Comparison of ENCODE assay signal across 24 mouse cellular contexts in genomic region chr11:29335505-29335904, GRCm38 (mm10). TPM values are rescaled to one million over a fixed set of nuclear protein-coding genes. Genes with fewer than 3 reads are reported as not detected.
DNase-seq lines count a peak whose midpoint lies in the region; ATAC-seq and TF ChIP-seq lines count a peak whose summit lies in the region.
"Had no signal": no experiment of that assay in that cellular context is flagged by ENCODE, and none has a peak within 500 bp of the region (broad histone marks: within the 10 kb centered on the region; RNA-seq: fewer than 3 reads in every experiment).

No protein-coding gene starts in this region.

- no peaks in the 10 kb centered on the region for H3K4me1 ChIP-seq in heart, postnatal 0 days (ENCODE audit: control insufficient read depth, insufficient read depth)
- H3K4me1 ChIP-seq in heart, embryonic 12.5 days (replicated peaks) = no peaks in the 10 kb centered on the region
- H3K4me1 ChIP-seq: forebrain, embryonic 13.5 days; kidney, embryonic 15.5 days; midbrain, embryonic 12.5 days; neural tube, embryonic 13.5 days had no signal

- H3K27ac ChIP-seq in heart, postnatal 0 days (ENCODE audit: low read depth) = no peak overlapping the region
- H3K27ac ChIP-seq in heart, embryonic 12.5 days (ENCODE audit: poor library complexity, severe bottlenecking) = no peak overlapping the region
- H3K27ac ChIP-seq: forebrain, embryonic 13.5 days; hindbrain, embryonic 14.5 days; kidney, embryonic 15.5 days; midbrain, embryonic 12.5 days; neural tube, embryonic 13.5 days had no signal

- no peak for DNase-seq in heart, postnatal 0 days (ENCODE audit: low spot score)
- DNase-seq in ovary, adult 18-20 months (ENCODE audit: low spot score) = peak; percentile 10
- DNase-seq in ovary, postnatal 10 days (ENCODE audit: low spot score) = no peak
- peak; percentile 15 for DNase-seq in adrenal gland, adult 8-10 months
- DNase-seq in cerebellum, adult 18-20 months = no peak
- no peak for DNase-seq in thymus, postnatal 14 days
- DNase-seq: cerebellum, adult 2 months; cerebellum, postnatal 14 days; gastrocnemius, postnatal 10 days; heart, postnatal 4 days; kidney, adult 18-20 months; kidney, postnatal 25 days; lung, postnatal 4 days; retina, postnatal 1 day; right cerebral cortex, postnatal 14 days; thymus, postnatal 25 days had no signal

- no peaks in the 10 kb centered on the region for H3K36me3 ChIP-seq in heart, postnatal 0 days (replicated peaks; ENCODE audit: control insufficient read depth, insufficient read depth, low read length)
- no peaks in the 10 kb centered on the region for H3K36me3 ChIP-seq in heart, embryonic 12.5 days
- H3K36me3 ChIP-seq: G1E; kidney, embryonic 15.5 days; midbrain, embryonic 12.5 days; neural tube, embryonic 13.5 days had no signal

- H3K4me2 ChIP-seq in heart, postnatal 0 days (ENCODE audit: low read depth, low read length) = no peak overlapping the region
- H3K4me2 ChIP-seq in heart, embryonic 12.5 days = no peak overlapping the region
- H3K4me2 ChIP-seq: forebrain, embryonic 13.5 days; hindbrain, embryonic 14.5 days; kidney, embryonic 15.5 days; midbrain, embryonic 12.5 days; neural tube, embryonic 13.5 days had no signal

- H3K9me3 ChIP-seq in heart, postnatal 0 days (replicated peaks; ENCODE audit: control insufficient read depth, low read length) = no peaks in the 10 kb centered on the region
- H3K9me3 ChIP-seq in heart, embryonic 12.5 days (replicated peaks) = no peaks in the 10 kb centered on the region
- H3K9me3 ChIP-seq: forebrain, embryonic 13.5 days; G1E; kidney, embryonic 15.5 days; megakaryocyte, embryonic 14.5 days; neural tube, embryonic 13.5 days had no signal

- no peak for TF ChIP-seq EP300 in heart, postnatal 0 days (IDR thresholded peaks at IDR 0.05; ENCODE audit: low read depth)

- H3K4me3 ChIP-seq in heart, postnatal 0 days (ENCODE audit: low read depth, low read length) = no peak overlapping the region
- no peak overlapping the region for H3K4me3 ChIP-seq in heart, embryonic 12.5 days
- H3K4me3 ChIP-seq: forebrain, embryonic 13.5 days; kidney, embryonic 15.5 days; megakaryocyte, embryonic 14.5 days; midbrain, embryonic 12.5 days; neural tube, embryonic 13.5 days had no signal

- TF ChIP-seq CTCF in heart, postnatal 0 days (IDR thresholded peaks at IDR 0.05; ENCODE audit: low read depth) = no peak

- H3K27me3 ChIP-seq in heart, postnatal 0 days (ENCODE audit: control insufficient read depth, insufficient read depth, low read length) = no peaks in the 10 kb centered on the region
- H3K27me3 ChIP-seq in heart, embryonic 12.5 days (replicated peaks) = no peaks in the 10 kb centered on the region
- H3K27me3 ChIP-seq: forebrain, embryonic 13.5 days; kidney, embryonic 15.5 days; midbrain, embryonic 12.5 days; neural tube, embryonic 13.5 days had no signal

- H3K9ac ChIP-seq in heart, postnatal 0 days (replicated peaks; ENCODE audit: low read depth, low read length) = no peak overlapping the region
- no peak overlapping the region for H3K9ac ChIP-seq in heart, embryonic 12.5 days
- H3K9ac ChIP-seq: forebrain, embryonic 13.5 days; hindbrain, embryonic 14.5 days; kidney, embryonic 15.5 days; midbrain, embryonic 12.5 days; neural tube, embryonic 13.5 days had no signal

- 46% methylated on average over 2 of the region's 2 CpGs for WGBS in heart, postnatal 0 days
- WGBS in heart, embryonic 12.5 days = 66% methylated on average over 2 of the region's 2 CpGs

- ATAC-seq in heart, postnatal 0 days (ENCODE audit: insufficient read depth, low read depth) = peak; percentile 49; the same call in 1 of the 2 replicates
- no peak for ATAC-seq in heart, embryonic 12.5 days (ENCODE audit: insufficient number of reproducible peaks, low FRiP score)
- ATAC-seq: forebrain, embryonic 13.5 days had no signal

RNA-seq across cellular contexts. Expression of gene Ccdc88a, which starts 38.0 kb away (rescaled TPM):
- total RNA-seq in heart, postnatal 0 days (2014; rRNA removed; ENCODE audit: low replicate concordance) = 11.4 and 13.6 TPM in 2 replicates
- polyA plus RNA-seq in heart, postnatal 0 days (2015; fragmentation: Nextera tagmentation; extraction: Ambion mirVana) = 11.9 and 13.2 TPM in 2 replicates
- 31.4 and 32.0 TPM in 2 replicates for polyA plus RNA-seq in heart, embryonic 12.5 days (2016; fragmentation: Nextera tagmentation; extraction: Ambion mirVana)
- total RNA-seq in adrenal gland, adult 8-10 months (2022) = 10 to 100 TPM; 10.8 to 17.4 (median 13.8) TPM

Comparison
In these comparisons a context has a peak if more than half of its experiments do, and no peak if none do; other contexts are left out.
1. DNase-seq: peak in ovary, adult 18-20 months (single experiment) and adrenal gland, adult 8-10 months (single experiment); none in heart, postnatal 0 days (single experiment), ovary, postnatal 10 days (single experiment), cerebellum, adult 18-20 months (0 of 2) and thymus, postnatal 14 days (single experiment).